Mouse (Mus musculus): ENCODE results near the gene Pth2.
"Not testable (repeated sequence)": the region's sequence is repeated elsewhere in the genome, so short reads cannot be mapped to it uniquely, and the experiment has no call there.

The Pth2 gene

GRCm38 (mm10) chr7:45173772-45174171 lies 7.0 kb upstream of the Pth2 start:
- DNase-seq (ENCODE audit: low spot score in 2 of 2) = not testable (repeated sequence)

DNA sequence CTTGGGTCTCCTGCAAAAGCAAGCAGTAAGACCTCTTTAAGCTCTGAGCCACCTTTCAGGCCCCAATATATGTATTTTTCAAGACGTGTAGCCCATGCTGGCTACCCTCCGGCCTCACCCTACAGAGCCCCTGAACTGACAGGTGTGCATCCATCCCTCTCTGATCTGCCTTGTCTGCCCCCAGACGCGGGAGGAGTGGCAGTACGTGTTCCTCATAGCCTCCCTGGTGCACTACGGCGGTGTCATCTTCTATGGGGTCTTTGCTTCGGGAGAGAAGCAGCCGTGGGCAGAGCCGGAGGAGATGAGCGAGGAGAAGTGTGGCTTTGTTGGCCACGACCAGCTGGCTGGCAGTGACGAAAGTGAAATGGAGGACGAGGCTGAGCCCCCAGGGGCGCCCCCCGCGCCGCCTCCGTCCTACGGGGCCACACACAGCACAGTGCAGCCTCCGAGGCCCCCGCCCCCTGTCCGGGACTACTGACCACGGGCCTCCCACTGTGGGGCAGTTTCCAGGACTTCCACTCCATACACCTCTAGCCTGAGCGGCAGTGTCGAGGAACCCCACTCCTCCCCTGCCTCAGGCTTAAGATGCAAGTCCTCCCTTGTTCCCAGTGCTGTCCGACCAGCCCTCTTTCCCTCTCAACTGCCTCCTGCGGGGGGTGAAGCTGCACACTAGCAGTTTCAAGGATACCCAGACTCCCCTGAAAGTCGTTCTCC lies 6.1 kb upstream of the Pth2 start:
- DNase-seq (ENCODE audit: low spot score in 2 of 2) = no peak

DNA sequence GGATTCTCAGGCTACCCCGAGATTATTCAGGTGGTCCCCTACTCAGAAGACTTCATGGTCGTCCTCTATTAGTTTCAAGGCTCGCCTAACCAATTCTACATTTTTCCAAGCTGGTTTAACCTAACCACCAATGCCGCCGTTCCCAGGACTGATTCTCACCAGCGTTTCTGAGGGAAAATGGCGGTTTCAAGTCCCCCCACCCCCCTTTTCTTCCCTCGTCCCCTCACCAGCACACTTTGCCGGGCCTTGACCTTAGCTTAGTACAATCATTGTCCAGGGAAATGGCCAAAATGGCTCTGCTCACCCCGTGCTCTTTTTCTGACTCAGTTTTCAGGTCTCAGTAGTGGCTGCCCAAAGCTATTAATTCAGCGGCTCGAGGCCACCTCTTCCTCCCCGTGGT lies 5.4 kb upstream of the Pth2 start:
- no peak for DNase-seq (ENCODE audit: low spot score in 2 of 2)

DNA sequence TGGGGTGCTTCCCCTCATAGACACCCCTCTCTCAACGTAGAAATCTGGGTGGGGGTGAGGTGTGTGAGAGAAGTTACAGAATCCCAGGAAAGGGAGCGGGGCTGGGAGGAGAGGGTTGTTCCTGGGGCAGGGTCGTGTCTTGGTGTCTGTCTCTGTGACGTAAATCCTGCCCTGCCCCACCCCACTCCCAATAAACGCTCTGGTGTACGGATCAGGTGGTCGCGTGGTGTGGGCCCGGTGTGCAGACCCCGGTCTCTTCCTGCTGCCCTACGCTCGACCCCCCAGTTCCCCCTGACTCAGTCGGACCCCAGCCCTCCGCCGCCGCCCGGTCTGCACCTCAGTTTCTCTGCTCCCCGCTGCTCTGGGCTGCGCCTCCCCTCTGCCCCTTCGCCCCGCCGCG lies 4.9 kb upstream of the Pth2 start:
- no peak for DNase-seq (ENCODE audit: low spot score in 2 of 2)

DNA sequence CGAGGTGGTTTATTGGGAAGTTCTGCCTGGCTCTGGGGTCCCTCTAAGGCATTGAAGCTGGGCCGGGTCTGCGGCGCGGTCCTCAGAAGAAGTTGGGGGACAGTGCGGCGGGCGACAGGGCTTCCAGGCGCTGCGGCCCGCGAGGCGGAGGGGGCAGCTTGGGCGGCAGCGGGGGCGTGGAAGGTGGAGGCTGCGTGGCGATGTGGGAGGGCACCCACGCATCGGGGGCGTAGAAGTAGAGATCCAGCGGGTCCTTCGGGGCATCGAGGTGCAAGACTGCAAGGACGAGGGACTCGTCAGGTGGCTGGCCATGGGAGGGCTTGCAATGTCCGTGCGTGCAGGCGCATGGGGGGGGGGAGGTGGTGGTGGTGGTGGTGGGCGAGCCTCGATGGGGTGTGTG lies 4.4 kb upstream of the Pth2 start:
- DNase-seq (ENCODE audit: low spot score in 2 of 2) = no peak

DNA sequence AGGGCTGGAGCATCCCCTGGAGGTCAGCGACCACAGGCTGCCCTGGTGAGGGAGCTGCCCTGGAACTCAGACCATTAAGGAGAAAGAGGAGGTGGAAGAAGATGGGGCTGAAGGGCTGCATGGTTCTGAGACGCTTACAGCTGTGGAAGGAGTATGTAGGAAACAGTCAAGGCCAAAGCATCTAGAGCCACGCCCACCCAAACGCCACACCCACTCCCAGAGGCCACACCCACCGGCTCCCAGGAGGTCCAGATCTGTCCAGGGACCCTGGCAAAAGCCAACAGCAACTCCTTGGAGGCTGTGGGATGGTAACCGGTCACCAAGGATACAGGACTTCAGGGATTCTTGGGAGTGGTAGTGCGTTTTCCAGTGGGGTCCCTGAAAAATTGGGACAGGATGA lies 2.2 kb upstream of the Pth2 start:
- no peak for DNase-seq (ENCODE audit: low spot score in 2 of 2)

DNA sequence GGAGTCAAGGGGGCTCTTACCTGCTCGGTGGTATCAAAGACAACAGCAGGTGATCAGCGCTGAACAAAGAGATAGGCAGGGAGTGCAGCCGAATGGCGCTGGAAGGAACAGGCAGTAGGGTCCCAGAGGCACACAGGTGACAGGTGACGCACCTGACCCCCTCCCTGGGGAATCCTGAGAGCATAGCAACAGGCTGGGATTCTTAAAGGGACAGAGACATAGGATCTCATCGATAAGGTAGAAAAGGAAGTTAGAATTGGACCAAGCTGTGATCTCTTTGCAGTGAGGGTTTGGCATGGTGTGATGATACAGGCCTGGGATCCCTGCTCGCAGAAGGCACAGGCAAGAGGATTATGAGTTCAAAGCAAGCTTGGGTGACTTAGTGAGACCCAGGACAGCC lies 1.3 kb upstream of the Pth2 start, which contains the start of gene Gfy:
Gene Gfy, minus strand, starts transcription at position 101 of the 400 bp plus-strand sequence.
- no peak for DNase-seq (ENCODE audit: low spot score in 2 of 2)

- no peak for DNase-seq (ENCODE audit: low spot score in 2 of 2)
Observed at GRCm38 (mm10) chr7:45181540-45181939, 745 bp downstream of the Pth2 start.

DNA sequence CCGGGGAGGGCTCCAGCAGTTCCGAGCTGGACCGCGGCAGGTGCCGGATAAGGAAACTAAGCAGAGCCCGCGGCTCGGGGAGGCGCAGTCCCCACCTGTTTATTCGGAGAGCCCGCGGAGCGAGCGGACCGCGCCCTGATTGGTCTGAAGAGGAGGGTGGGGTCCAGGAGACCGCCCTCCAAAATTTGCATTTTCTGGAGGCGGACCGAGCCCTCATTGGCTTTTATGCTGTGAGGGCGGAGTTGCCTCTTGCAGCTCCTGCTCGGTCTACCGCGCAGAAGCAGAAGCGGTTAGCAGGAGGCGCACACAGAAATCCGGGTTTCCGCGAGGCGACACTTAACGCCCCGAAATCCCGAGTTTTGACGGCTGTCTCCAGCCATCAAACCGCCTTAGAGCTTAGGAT lies 1.4 kb downstream of the Pth2 start:
- peak; percentile 75 to 84 for DNase-seq (ENCODE audit: low spot score in 2 of 2)

DNA sequence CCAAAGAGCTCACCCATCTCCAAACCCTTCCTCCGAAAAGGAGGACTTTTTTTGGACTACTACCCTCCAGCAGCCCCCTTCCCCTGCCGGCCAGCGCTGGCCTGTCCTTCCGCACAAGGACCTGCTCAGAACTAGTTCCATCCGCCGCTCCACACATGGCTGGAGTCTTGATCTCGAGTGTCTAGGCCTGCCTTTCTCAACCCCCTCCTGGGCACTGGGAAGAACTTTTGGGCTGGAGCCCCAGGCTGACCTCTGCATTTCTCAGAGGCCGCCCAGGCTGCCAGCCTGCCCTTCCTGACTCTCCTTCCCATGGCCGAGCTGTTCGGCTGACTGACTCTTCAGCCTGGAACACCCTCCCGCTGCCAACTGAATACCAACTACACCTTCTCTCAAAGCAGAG lies 1.8 kb downstream of the Pth2 start:
- DNase-seq (ENCODE audit: low spot score in 2 of 2) = no peak

- no peak for DNase-seq (ENCODE audit: low spot score in 2 of 2)
Observed at GRCm38 (mm10) chr7:45183672-45184071, 2.9 kb downstream of the Pth2 start.

DNA sequence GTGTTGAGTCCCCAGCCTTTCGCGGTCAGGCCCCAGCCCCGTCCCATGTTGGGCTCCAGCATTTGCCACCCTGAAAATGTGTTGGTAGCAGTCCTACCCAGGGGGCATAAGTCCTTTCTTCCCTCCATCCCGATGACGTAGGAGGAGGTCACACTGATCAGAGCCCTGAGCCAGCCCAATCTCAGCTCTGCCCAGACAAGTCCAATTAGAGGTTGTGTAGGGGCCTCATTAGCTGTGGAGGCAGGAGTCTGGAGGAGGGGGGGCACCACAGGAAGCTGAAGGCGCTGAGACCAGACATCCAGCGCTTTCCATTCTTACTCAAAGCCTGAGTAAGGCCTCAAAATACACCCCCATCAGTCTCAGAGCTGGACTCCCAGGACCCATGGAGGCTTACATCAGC lies 5.1 kb downstream of the Pth2 start:
- no peak for DNase-seq (ENCODE audit: low spot score in 2 of 2)

GRCm38 (mm10) chr7:45189600-45189999 lies 8.8 kb downstream of the Pth2 start:
- DNase-seq (ENCODE audit: low spot score in 2 of 2) = no peak

- no peak for DNase-seq (ENCODE audit: low spot score in 2 of 2)
Observed at GRCm38 (mm10) chr7:45190186-45190585, 9.4 kb downstream of the Pth2 start.

DNA sequence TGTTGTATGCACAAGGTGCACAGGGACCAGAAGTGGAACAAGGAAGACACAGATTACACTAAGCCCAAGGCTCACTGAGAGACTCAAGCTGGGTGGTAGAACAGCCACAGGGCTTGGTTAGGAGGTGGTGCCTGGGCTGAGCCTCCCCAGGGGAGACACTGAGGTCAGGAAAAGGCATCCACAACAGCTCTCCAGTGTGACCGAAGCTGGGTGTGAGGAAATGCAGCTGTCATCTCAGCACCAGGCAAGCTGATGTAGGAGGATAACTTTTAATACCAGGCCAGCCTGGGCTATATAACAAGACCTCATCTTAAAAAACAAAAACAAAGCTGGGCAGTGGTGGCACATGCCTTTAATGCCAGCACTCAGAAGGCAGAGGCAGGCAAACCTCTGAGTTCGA lies 10.4 kb downstream of the Pth2 start:
- no peak for DNase-seq (ENCODE audit: low spot score in 2 of 2)

DNA sequence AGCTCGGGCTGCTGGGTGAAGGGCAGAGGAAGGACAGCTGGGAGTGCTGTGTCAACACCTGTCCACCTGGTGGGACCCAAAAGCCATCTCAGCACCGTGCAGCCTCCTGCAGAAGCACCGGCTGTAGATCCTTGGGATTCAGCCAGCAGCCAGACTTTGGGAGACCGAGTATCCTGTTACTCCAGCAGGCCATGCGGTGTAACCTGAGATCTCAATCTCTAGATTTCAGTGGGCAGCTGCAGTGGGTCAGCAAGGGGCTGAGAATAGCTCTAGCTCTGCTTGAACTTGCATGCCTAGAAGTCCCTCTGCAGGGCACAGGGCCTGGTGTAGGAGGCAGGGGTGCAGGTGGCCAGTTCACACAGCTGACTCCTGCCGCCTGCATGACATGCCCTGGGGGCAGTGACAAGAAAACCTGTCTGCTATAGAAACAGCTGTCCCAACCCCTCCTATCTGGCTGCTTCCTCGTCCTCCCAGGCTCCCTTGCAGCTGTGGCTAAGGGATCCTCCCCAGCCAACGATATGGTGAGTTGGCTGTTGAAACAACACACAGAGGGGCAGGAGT lies 11.1 kb downstream of the Pth2 start:
- no peak for DNase-seq (ENCODE audit: low spot score in 2 of 2)

DNA sequence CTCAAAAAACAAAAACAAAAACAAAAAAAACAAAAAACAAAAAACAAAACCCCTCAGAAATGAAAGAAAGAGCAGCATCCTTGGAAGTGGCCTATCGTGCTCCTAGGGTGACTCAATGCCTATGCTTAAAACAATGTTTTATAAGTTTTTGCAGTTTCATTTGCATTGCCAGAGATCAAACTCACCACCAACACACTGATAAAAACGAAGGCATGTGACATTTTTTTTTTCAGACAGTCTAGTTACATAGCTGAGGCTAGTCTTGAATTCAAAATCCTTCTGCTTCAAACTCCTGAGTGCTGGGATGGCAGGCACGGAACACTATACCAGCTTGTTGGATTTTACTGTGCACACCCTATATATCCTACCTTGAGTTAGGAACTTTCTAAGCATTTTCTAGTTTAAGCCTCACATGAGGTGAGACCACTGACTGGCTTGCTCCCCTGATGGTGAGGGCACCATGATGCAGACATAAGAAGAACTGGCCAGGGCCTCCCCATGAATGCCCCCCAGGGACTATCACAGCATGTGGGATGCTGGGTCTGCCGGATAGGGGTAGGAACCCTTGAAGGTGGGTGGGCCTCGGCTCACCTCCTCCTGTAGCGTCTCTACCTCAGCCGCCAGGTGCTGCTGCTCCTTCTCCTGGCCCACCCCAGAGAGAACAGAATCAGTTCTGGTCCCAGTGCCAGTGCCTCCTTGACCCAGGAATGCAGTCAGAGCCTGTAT lies 12.0 kb downstream of the Pth2 start:
- DNase-seq (ENCODE audit: low spot score in 2 of 2) = no peak

GRCm38 (mm10) chr7:45193406-45193805 lies 12.6 kb downstream of the Pth2 start:
- DNase-seq (ENCODE audit: low spot score in 2 of 2) = no peak

DNA sequence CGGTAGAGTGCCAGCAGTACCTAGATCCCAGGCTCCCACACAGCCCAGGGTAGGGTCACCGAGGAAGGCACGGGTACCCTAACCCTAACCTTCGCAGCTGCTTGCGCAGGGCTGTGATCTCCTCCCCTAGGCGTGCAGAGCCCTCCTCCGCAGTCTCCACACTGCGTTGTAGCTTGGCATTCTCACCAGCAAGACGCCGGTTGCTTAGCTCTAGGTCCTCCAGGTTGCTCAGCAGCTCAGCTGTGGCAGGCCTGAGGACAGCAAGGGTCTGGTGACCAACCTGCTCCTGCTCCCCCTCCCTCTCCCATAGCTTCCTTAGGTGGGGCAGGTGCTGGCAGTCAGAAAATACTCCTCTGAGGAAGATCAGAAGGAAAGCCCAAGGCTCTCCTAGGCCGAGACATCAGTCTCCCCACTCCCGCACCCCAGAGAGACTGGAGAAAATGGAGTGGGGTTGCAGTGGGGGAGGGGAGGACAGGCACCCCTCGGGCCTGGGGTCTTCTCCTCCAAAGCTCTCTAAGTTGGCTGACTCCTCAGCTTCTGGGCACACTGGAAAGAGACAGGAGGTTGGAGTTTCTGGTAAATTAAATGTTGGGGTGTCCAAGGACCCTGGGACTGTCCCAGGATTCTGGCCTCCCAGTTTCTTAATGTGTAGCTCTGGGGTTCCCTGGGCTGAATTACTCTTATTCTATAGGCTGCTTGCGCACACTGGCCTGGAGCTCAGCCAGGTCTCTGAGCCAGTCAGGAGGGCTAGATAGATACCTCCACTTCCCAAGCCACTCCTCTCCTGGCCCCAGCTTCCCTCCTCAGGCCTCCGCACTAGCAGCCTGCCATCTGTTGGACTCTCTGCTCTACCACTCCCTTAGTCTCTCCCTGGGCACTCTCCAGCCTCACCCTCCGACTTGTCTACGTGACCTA lies 13.3 kb downstream of the Pth2 start:
- no peak for DNase-seq (ENCODE audit: low spot score in 2 of 2)

GRCm38 (mm10) chr7:45195341-45196175 lies 14.8 kb downstream of the Pth2 start:
- no peak for DNase-seq (ENCODE audit: low spot score in 2 of 2)

- DNase-seq (ENCODE audit: low spot score in 2 of 2) = no peak
Observed at GRCm38 (mm10) chr7:45196176-45196535, 15.4 kb downstream of the Pth2 start.

Measured in urinary bladder, postnatal 4 days (tissue).